12 mouse cellular contexts compared by ENCODE assay signal in the genomic region with DNA sequence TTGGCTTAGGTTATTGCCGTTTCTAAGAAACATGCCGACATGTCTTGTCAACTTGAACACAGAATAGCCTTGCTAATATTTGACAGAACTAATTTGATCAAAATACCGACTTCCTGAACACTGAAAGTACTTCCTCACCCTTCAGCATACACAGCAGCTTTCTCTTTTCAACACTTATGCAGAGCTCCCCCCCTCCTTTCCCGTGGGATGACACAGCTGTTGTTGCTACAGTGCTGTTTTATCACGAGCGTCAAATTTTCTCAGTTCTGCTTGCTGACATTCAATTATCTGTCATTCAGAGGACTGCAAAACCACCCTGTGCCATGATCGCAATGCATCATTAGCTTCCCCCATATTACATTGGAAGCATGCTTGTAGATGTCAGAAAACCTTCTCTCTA. TPM values are rescaled to one million over a fixed set of nuclear protein-coding genes. Genes with fewer than 3 reads are reported as not detected.
DNase-seq lines count a peak whose midpoint lies in the region; ATAC-seq and TF ChIP-seq lines count a peak whose summit lies in the region.
"Had no signal": no experiment of that assay in that cellular context is flagged by ENCODE, and none has a peak within 500 bp of the region (broad histone marks: within the 10 kb centered on the region; RNA-seq: fewer than 3 reads in every experiment).

No protein-coding gene starts in this region.

- no peaks in the 10 kb centered on the region for H3K4me1 ChIP-seq in kidney, postnatal 0 days (replicated peaks; ENCODE audit: insufficient read depth, low read length)
- H3K4me1 ChIP-seq in forebrain, postnatal 0 days (ENCODE audit: insufficient read depth) = no peaks in the 10 kb centered on the region
- H3K4me1 ChIP-seq in liver, embryonic 11.5 days (replicated peaks; ENCODE audit: control insufficient read depth, insufficient read depth, low read length) = no peaks in the 10 kb centered on the region
- H3K4me1 ChIP-seq: heart, embryonic 15.5 days had no signal

- intact Hi-C loops in heart, postnatal 14 days (cut with DNase I) = no loop called here

- H3K27me3 ChIP-seq in kidney, postnatal 0 days (ENCODE audit: insufficient read depth, low read length) = no peaks in the 10 kb centered on the region
- no peaks in the 10 kb centered on the region for H3K27me3 ChIP-seq in forebrain, postnatal 0 days (ENCODE audit: insufficient read depth, low read length)
- H3K27me3 ChIP-seq in liver, embryonic 11.5 days (replicated peaks; ENCODE audit: control insufficient read depth, insufficient read depth, low read length) = no peaks in the 10 kb centered on the region
- H3K27me3 ChIP-seq: heart, embryonic 15.5 days had no signal

- no peaks in the 10 kb centered on the region for H3K9me3 ChIP-seq in kidney, postnatal 0 days (replicated peaks; ENCODE audit: low read length)
- no peaks in the 10 kb centered on the region for H3K9me3 ChIP-seq in forebrain, postnatal 0 days (ENCODE audit: low read length)
- no peaks in the 10 kb centered on the region for H3K9me3 ChIP-seq in liver, embryonic 11.5 days (ENCODE audit: control insufficient read depth, low read length)
- H3K9me3 ChIP-seq: heart, embryonic 15.5 days had no signal

- no peak overlapping the region for H3K4me3 ChIP-seq in kidney, postnatal 0 days (replicated peaks; ENCODE audit: low read depth, low read length)
- H3K4me3 ChIP-seq in forebrain, postnatal 0 days (ENCODE audit: low read depth, low read length) = no peak overlapping the region
- no peak overlapping the region for H3K4me3 ChIP-seq in liver, embryonic 11.5 days (ENCODE audit: low read depth, low read length)
- H3K4me3 ChIP-seq: erythroblast, embryonic 14.5 days; heart, embryonic 15.5 days had no signal

- no peak overlapping the region for H3K9ac ChIP-seq in kidney, postnatal 0 days (ENCODE audit: low read depth, low read length)
- H3K9ac ChIP-seq in forebrain, postnatal 0 days = no peak overlapping the region
- no peak overlapping the region for H3K9ac ChIP-seq in liver, embryonic 11.5 days (ENCODE audit: low read depth, low read length)
- H3K9ac ChIP-seq: heart, embryonic 15.5 days had no signal

- DNase-seq in kidney, postnatal 0 days (ENCODE audit: low spot score) = peak; percentile 64
- no peak for DNase-seq in kidney, adult 18-20 months
- peak; percentile 54 for DNase-seq in forebrain, postnatal 0 days
- peak; percentile 9 to 31 for DNase-seq in heart, postnatal 14 days
- no peak for DNase-seq in testis, postnatal 10 days (ENCODE audit: low spot score)
- no peak for DNase-seq in liver, embryonic 11.5 days (ENCODE audit: low spot score)
- no peak for DNase-seq in urinary bladder, postnatal 4 days (ENCODE audit: low spot score in 2 of 2)
- DNase-seq: cerebellum, adult 9-10 months had no signal

- H3K4me2 ChIP-seq in kidney, postnatal 0 days (ENCODE audit: low read length) = 0 out of 2 replicates have a peak overlapping the region, but pooled peaks have one; percentile 4
- H3K4me2 ChIP-seq in forebrain, postnatal 0 days (ENCODE audit: low read depth) = no peak overlapping the region
- H3K4me2 ChIP-seq in liver, embryonic 11.5 days = no peak overlapping the region
- H3K4me2 ChIP-seq: heart, embryonic 15.5 days had no signal

- TF ChIP-seq CTCF in kidney, postnatal 0 days (IDR thresholded peaks at IDR 0.05; ENCODE audit: low read depth) = no peak
- no peak for TF ChIP-seq CTCF in forebrain, postnatal 0 days (IDR thresholded peaks at IDR 0.05; ENCODE audit: low read depth)

- no peak overlapping the region for H3K27ac ChIP-seq in kidney, postnatal 0 days
- no peak overlapping the region for H3K27ac ChIP-seq in forebrain, postnatal 0 days (ENCODE audit: low read depth, low read length)
- no peak overlapping the region for H3K27ac ChIP-seq in liver, embryonic 11.5 days (ENCODE audit: low read depth, low read length)
- H3K27ac ChIP-seq: heart, embryonic 15.5 days had no signal

- H3K36me3 ChIP-seq in kidney, postnatal 0 days (ENCODE audit: insufficient read depth, low read length) = no peaks in the 10 kb centered on the region
- no peaks in the 10 kb centered on the region for H3K36me3 ChIP-seq in forebrain, postnatal 0 days (ENCODE audit: insufficient read depth)
- no peaks in the 10 kb centered on the region for H3K36me3 ChIP-seq in liver, embryonic 11.5 days (ENCODE audit: control insufficient read depth, insufficient read depth, low read length)
- H3K36me3 ChIP-seq: heart, embryonic 15.5 days had no signal

- 47% methylated on average over 7 of the region's 7 CpGs for WGBS in kidney, postnatal 0 days
- 53% methylated on average over 7 of the region's 7 CpGs for WGBS in forebrain, postnatal 0 days
- 61% methylated on average over 7 of the region's 7 CpGs for WGBS in liver, embryonic 11.5 days

- ATAC-seq in kidney, postnatal 0 days (replicated peaks; ENCODE audit: low FRiP score, low read depth) = no peak
- peak; percentile 84 for ATAC-seq in forebrain, postnatal 0 days
- ATAC-seq in megakaryocyte, adult 5-6 weeks (ENCODE audit: poor library complexity, severe bottlenecking) = peak; percentile 49; the same call in 1 of the 2 replicates
- no peak for ATAC-seq in liver, embryonic 11.5 days (replicated peaks; ENCODE audit: low FRiP score)

RNA-seq across cellular contexts. Expression of a gene that starts 10.8 kb away (rescaled TPM):
- polyA plus RNA-seq in kidney, postnatal 0 days (2015; fragmentation: Nextera tagmentation; extraction: Ambion mirVana) = not detected in 2 replicates
- total RNA-seq in forebrain, postnatal 0 days (2014; rRNA removed) = 0.85 and 1.1 TPM in 2 replicates
- polyA plus RNA-seq in forebrain, postnatal 0 days (2015; fragmentation: Nextera tagmentation; extraction: Ambion mirVana) = 0.70 and 0.84 TPM in 2 replicates
- total RNA-seq in heart, postnatal 14 days (2021) = not detected
- not detected in 2 replicates for total RNA-seq in megakaryocyte, adult 5-6 weeks (2015)
- not detected in 2 replicates for total RNA-seq in megakaryocyte, adult 5-6 weeks (2017)
- not detected in 2 replicates for polyA plus RNA-seq in liver, embryonic 11.5 days (2014; fragmentation: Nextera tagmentation; extraction: Ambion mirVana)
- polyA plus RNA-seq: erythroblast, embryonic 14.5 days; heart, embryonic 15.5 days; urinary bladder, adult 2 months had no signal

RNA-seq across cellular contexts. Expression of a gene that starts 44.2 kb away (rescaled TPM):
- 0.89 and 1.1 TPM in 2 replicates for polyA plus RNA-seq in kidney, postnatal 0 days (2015; fragmentation: Nextera tagmentation; extraction: Ambion mirVana)
- total RNA-seq in forebrain, postnatal 0 days (2014; rRNA removed) = 0.14 TPM in 1 of 2 replicates, not detected in the other
- polyA plus RNA-seq in forebrain, postnatal 0 days (2015; fragmentation: Nextera tagmentation; extraction: Ambion mirVana) = 0.05 TPM in 1 of 2 replicates, not detected in the other
- total RNA-seq in heart, postnatal 14 days (2021) = under 1 TPM; 0.29 to 0.31 TPM
- total RNA-seq in megakaryocyte, adult 5-6 weeks (2015) = not detected in 2 replicates
- total RNA-seq in megakaryocyte, adult 5-6 weeks (2017) = not detected in 2 replicates
- 0.09 and 0.16 TPM in 2 replicates for polyA plus RNA-seq in liver, embryonic 11.5 days (2014; fragmentation: Nextera tagmentation; extraction: Ambion mirVana)
- polyA plus RNA-seq: erythroblast, embryonic 14.5 days had no signal

Comparison
In these comparisons a context has a peak if more than half of its experiments do, and no peak if none do; other contexts are left out.
1. DNase-seq: peak in kidney, postnatal 0 days (single experiment), forebrain, postnatal 0 days (single experiment) and heart, postnatal 14 days (2 of 2); none in kidney, adult 18-20 months (single experiment), testis, postnatal 10 days (single experiment), liver, embryonic 11.5 days (single experiment) and urinary bladder, postnatal 4 days (0 of 2).
2. ATAC-seq: peak in forebrain, postnatal 0 days (single experiment) and megakaryocyte, adult 5-6 weeks (single experiment); none in kidney, postnatal 0 days (single experiment) and liver, embryonic 11.5 days (single experiment).